Mouse (Mus musculus): ENCODE data around the gene Lrp2. TPM values are rescaled to one million over a fixed set of nuclear protein-coding genes. Genes with fewer than 3 reads are reported as not detected.

The Lrp2 gene
- polyA plus RNA-seq, 1 experiment from 2014 or later = 0.29 TPM

DNA sequence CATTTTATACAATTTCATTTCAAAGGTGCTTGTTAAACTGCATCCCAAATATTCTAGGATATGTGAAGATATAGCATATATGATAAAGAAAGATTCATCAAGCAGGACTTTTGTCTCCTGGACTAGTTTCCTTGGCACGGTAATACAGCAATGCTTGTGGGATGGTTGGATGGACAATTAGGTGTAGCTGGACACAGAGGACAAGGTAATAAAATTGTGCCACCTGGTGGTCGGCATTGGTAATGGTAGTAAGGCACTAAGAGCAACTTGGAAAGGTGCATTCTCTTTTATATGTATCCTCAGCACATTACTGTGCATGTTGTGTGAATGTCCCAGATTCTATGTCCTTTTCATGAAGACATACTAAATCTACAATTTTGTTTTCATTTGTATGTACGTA, 157.7 kb downstream of the Lrp2 start:
- Histone ChIP-seq H3K27me3 (ENCODE audit: control insufficient read depth, insufficient read depth, low read length) (no peaks in the 10 kb centered on the region), H3K4me3 (ENCODE audit: low read depth, low read length) (no peak overlapping the region), H3K4me2 (replicated peaks; ENCODE audit: low read depth) (no peak overlapping the region), H3K4me1 (replicated peaks; ENCODE audit: control insufficient read depth, insufficient read depth) (no peaks in the 10 kb centered on the region), H3K9ac (ENCODE audit: low read length) (no peak overlapping the region), H3K36me3 (ENCODE audit: control insufficient read depth, insufficient read depth, low read length) (no peaks in the 10 kb centered on the region), H3K9me3 (ENCODE audit: control insufficient read depth, low read length) (no peaks in the 10 kb centered on the region), H3K27ac (replicated peaks) (no peak overlapping the region)
- ATAC-seq (ENCODE audit: low FRiP score, low TSS enrichment) (no peak), DNase-seq (ENCODE audit: low spot score) (peak; percentile 77)
- peak; percentile 92 for TF ChIP-seq CTCF (IDR thresholded peaks at IDR 0.05; ENCODE audit: low read depth)
- no peak for TF ChIP-seq EP300 (optimal IDR thresholded peaks at IDR 0.05)
- 28% methylated on average over 3 of the region's 3 CpGs for WGBS

DNA sequence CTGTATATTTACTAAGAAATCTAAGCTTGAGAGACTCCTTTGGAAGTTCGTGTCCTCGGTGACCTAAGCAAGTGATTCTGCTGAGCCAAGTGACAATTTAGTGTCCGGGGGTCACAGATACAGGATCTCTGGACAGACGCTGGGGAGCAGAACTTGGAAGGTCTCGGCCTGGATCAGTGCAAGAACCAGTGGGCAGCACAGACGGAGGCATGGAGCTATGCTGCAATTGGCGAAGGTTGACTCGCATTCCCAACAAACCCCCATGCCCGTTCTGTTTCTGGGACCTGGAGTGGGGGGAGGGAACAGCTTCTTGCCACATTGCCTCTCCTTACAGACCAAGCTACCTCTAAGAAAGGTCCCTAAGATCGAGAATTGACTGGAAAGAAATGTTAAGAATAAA, 158.7 kb downstream of the Lrp2 start:
- no peak overlapping the region for H3K4me3 ChIP-seq (ENCODE audit: low read depth, low read length)
- WGBS = 79% methylated on average over 10 of the region's 10 CpGs
- no peaks in the 10 kb centered on the region for H3K9me3 ChIP-seq (ENCODE audit: control insufficient read depth, low read length)
- H3K36me3 ChIP-seq (ENCODE audit: control insufficient read depth, insufficient read depth, low read length) = no peaks in the 10 kb centered on the region
- H3K27ac ChIP-seq (replicated peaks) = no peak overlapping the region
- no peak overlapping the region for H3K4me2 ChIP-seq (replicated peaks; ENCODE audit: low read depth)
- H3K9ac ChIP-seq (ENCODE audit: low read length) = no peak overlapping the region
- DNase-seq (ENCODE audit: low spot score) (no peak), ATAC-seq (ENCODE audit: low FRiP score, low TSS enrichment) (no peak)
- no peaks in the 10 kb centered on the region for H3K4me1 ChIP-seq (replicated peaks; ENCODE audit: control insufficient read depth, insufficient read depth)
- H3K27me3 ChIP-seq (ENCODE audit: control insufficient read depth, insufficient read depth, low read length) = no peaks in the 10 kb centered on the region
- TF ChIP-seq CTCF (IDR thresholded peaks at IDR 0.05; ENCODE audit: low read depth) = no peak
- no peak for TF ChIP-seq EP300 (optimal IDR thresholded peaks at IDR 0.05)

DNA sequence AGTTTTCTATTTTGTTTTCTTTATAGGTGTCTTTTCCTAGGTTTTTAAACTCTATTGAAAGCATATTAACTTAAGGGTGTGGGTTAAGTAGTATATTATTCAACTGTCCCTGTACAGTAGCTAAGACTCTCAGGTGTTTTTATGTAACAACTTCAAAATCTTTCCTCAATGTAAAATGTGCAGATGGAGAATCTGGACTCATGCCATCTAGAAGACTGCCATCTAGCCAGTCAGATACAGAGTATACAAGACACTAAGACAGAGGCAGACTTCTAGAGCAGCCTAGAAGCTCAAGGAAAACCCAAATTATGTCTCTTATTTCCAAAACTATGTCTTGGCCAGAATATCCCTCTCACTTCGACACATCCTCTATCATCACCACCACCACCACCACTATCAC, 159.8 kb downstream of the Lrp2 start:
- Histone ChIP-seq H3K27me3 (ENCODE audit: control insufficient read depth, insufficient read depth, low read length) (no peaks in the 10 kb centered on the region), H3K36me3 (ENCODE audit: control insufficient read depth, insufficient read depth, low read length) (no peaks in the 10 kb centered on the region), H3K4me2 (replicated peaks; ENCODE audit: low read depth) (no peak overlapping the region), H3K9me3 (ENCODE audit: control insufficient read depth, low read length) (no peaks in the 10 kb centered on the region), H3K4me3 (ENCODE audit: low read depth, low read length) (no peak overlapping the region), H3K4me1 (replicated peaks; ENCODE audit: control insufficient read depth, insufficient read depth) (no peaks in the 10 kb centered on the region), H3K9ac (ENCODE audit: low read length) (no peak overlapping the region), H3K27ac (replicated peaks) (no peak overlapping the region)
- WGBS = 100% methylated on average over 1 of the region's 1 CpGs
- ATAC-seq (ENCODE audit: low FRiP score, low TSS enrichment) (no peak), DNase-seq (ENCODE audit: low spot score) (no peak)
- TF ChIP-seq CTCF (IDR thresholded peaks at IDR 0.05; ENCODE audit: low read depth) = no peak
- TF ChIP-seq EP300 (optimal IDR thresholded peaks at IDR 0.05) = no peak

DNA sequence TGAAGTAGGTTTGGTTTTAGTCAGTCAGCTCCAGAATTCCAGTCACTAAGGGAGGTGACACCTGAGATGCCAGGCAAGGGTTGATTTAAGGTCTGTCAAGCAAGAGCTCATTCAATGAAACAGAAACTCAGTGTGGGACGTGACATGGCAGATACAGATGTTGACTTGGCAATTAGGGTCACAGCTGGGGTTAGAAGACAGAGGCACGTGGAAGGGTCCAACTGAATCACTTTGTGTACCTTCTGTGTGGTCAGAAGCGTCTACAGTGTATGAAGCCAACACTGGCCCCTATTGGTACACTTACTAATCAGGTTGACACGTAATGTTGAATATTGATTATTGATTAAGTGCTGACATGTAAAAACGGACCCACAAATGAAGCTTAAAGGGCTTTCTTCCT, 161.0 kb downstream of the Lrp2 start:
- no peak overlapping the region for H3K9ac ChIP-seq (ENCODE audit: low read length)
- ATAC-seq (ENCODE audit: low FRiP score, low TSS enrichment) = no peak
- H3K4me2 ChIP-seq (replicated peaks; ENCODE audit: low read depth) = no peak overlapping the region
- 45% methylated on average over 5 of the region's 5 CpGs for whole genome bisulfite sequencing
- no peak for DNase-seq (ENCODE audit: low spot score)
- no peak for TF ChIP-seq CTCF (IDR thresholded peaks at IDR 0.05; ENCODE audit: low read depth)
- TF ChIP-seq EP300 (optimal IDR thresholded peaks at IDR 0.05) = no peak
- H3K4me1 ChIP-seq (replicated peaks; ENCODE audit: control insufficient read depth, insufficient read depth) = no peaks in the 10 kb centered on the region
- no peak overlapping the region for H3K27ac ChIP-seq (replicated peaks)
- no peak overlapping the region for H3K4me3 ChIP-seq (ENCODE audit: low read depth, low read length)
- H3K36me3 ChIP-seq (ENCODE audit: control insufficient read depth, insufficient read depth, low read length) = no peaks in the 10 kb centered on the region
- H3K27me3 ChIP-seq (ENCODE audit: control insufficient read depth, insufficient read depth, low read length) = no peaks in the 10 kb centered on the region
- H3K9me3 ChIP-seq (ENCODE audit: control insufficient read depth, low read length) = no peaks in the 10 kb centered on the region

DNA sequence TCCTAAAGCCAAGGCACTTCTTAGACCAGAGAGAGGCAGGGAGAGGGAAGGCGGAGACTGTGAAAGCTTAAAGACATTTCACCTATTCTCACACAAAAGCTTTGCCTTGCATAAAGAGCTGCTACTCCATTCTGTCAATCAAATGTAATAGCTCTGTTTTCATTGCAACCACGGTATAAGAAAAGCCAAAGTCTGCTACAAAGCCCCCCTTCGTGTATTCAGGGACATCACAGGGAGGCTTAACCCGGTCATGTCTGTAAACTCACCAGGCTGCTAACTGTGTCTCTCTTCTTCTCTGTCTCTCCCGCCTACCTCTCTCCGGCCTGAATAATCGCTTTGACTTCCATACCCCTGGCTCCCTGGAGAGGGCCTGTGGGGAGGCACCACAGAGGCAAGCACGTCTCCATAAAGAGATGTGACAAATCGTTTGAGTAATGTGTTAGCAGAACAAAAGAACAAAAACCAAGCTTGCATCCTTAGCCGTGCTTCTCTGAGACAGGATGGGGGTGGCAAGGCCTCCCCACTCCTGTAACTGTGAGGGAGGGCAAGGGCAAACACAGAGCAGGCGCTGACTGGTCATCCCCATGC, 167.5 kb downstream of the Lrp2 start:
- ATAC-seq (ENCODE audit: low FRiP score, low TSS enrichment) (no peak), DNase-seq (ENCODE audit: low spot score) (no peak)
- H3K27me3 ChIP-seq (ENCODE audit: control insufficient read depth, insufficient read depth, low read length) = no peaks in the 10 kb centered on the region
- WGBS = 26% methylated on average over 11 of the region's 11 CpGs
- H3K9ac ChIP-seq (ENCODE audit: low read length) = no peak overlapping the region
- no peak overlapping the region for H3K4me3 ChIP-seq (ENCODE audit: low read depth, low read length)
- no peaks in the 10 kb centered on the region for H3K4me1 ChIP-seq (replicated peaks; ENCODE audit: control insufficient read depth, insufficient read depth)
- H3K27ac ChIP-seq (replicated peaks) = no peak overlapping the region
- no peak for TF ChIP-seq CTCF (IDR thresholded peaks at IDR 0.05; ENCODE audit: low read depth)
- no peak for TF ChIP-seq EP300 (optimal IDR thresholded peaks at IDR 0.05)
- no peaks in the 10 kb centered on the region for H3K36me3 ChIP-seq (ENCODE audit: control insufficient read depth, insufficient read depth, low read length)
- H3K4me2 ChIP-seq (replicated peaks; ENCODE audit: low read depth) = no peak overlapping the region
- no peaks in the 10 kb centered on the region for H3K9me3 ChIP-seq (ENCODE audit: control insufficient read depth, low read length)

DNA sequence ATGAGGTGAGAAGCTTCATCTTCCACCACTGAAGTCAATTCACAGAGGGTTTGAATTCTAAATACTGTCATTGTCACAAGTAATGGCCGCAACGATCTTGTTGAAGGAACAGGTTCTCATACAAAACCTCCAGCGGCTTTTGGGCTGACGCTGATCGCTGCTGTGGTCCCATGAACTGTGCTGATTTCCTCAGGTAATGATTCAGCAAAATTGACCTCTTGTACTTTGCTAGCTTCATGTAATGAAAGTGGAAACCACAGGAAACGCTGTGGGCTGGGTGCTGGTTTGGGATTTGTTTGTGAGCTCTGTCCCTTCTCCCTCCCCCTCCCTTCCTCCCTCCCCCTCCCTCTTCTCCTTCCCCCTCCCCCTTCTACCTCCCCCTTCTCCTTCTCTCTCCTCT, 170.8 kb downstream of the Lrp2 start:
- whole genome bisulfite sequencing = 82% methylated on average over 6 of the region's 6 CpGs
- H3K9me3 ChIP-seq (ENCODE audit: control insufficient read depth, low read length) = no peaks in the 10 kb centered on the region
- H3K36me3 ChIP-seq (ENCODE audit: control insufficient read depth, insufficient read depth, low read length) = no peaks in the 10 kb centered on the region
- H3K4me2 ChIP-seq (replicated peaks; ENCODE audit: low read depth) = no peak overlapping the region
- no peak for DNase-seq (ENCODE audit: low spot score)
- H3K27ac ChIP-seq (replicated peaks) = no peak overlapping the region
- no peak overlapping the region for H3K9ac ChIP-seq (ENCODE audit: low read length)
- TF ChIP-seq CTCF (IDR thresholded peaks at IDR 0.05; ENCODE audit: low read depth) (no peak), EP300 (optimal IDR thresholded peaks at IDR 0.05) (no peak)
- ATAC-seq (ENCODE audit: low FRiP score, low TSS enrichment) = no peak
- H3K4me3 ChIP-seq (ENCODE audit: low read depth, low read length) = no peak overlapping the region
- H3K27me3 ChIP-seq (ENCODE audit: control insufficient read depth, insufficient read depth, low read length) = no peaks in the 10 kb centered on the region
- no peaks in the 10 kb centered on the region for H3K4me1 ChIP-seq (replicated peaks; ENCODE audit: control insufficient read depth, insufficient read depth)

Data from stomach, postnatal 0 days (tissue).